Mouse (Mus musculus) MEL (cell line): ENCODE data around the gene Zcchc9. TPM values are rescaled to one million over a fixed set of nuclear protein-coding genes. Genes with fewer than 3 reads are reported as not detected.

Experiments
- DNase-seq: peaks from one replicate; pipeline ENCODE4 v3.0.0; 2011; ENCODE audit warnings: low read depth, low spot score
- H3K27ac ChIP-seq: 2 replicates; pipeline ENCODE4 v1.5.1; 2012; ENCODE audit warnings: low read depth, mild to moderate bottlenecking, control low read depth, low read length, moderate library complexity; ENCODE audit not compliant: control insufficient read depth
- H3K27me3 ChIP-seq, 2 experiments: fragments of 150-350 bp in 1 of 2; sonication (generic) in 1 of 2; 2 replicates each; pipeline ENCODE4 v1.6.1; 2012; ENCODE audit warnings: low read length in 2 of 2, mild to moderate bottlenecking in 2 of 2, improper control_type of control experiment in 1 of 2, moderate library complexity in 1 of 2; ENCODE audit not compliant: insufficient read depth in 2 of 2, control insufficient read depth in 1 of 2
- H3K36me3 ChIP-seq, 2 experiments: 2 replicates each; pipeline ENCODE4 v1.6.1; 2012 to 2014; ENCODE audit warnings: low read length in 2 of 2, improper control_type of control experiment in 1 of 2, inconsistent platforms in 1 of 2, mild to moderate bottlenecking in 1 of 2; ENCODE audit not compliant: insufficient read depth in 2 of 2, control insufficient read depth in 1 of 2
- H3K4me1 ChIP-seq, 2 experiments: fragments of 150-350 bp in 1 of 2; sonication (generic) in 1 of 2; 2 replicates each; pipeline ENCODE4 v1.6.1; 2012; ENCODE audit warnings: low read length in 2 of 2, improper control_type of control experiment in 1 of 2, mild to moderate bottlenecking in 1 of 2; ENCODE audit not compliant: insufficient read depth in 2 of 2, control insufficient read depth in 1 of 2
- H3K4me3 ChIP-seq, 2 experiments: fragments of 150-350 bp in 1 of 2; sonication (generic) in 1 of 2; 2 replicates each; pipeline ENCODE4 v1.5.1; 2012; ENCODE audit warnings: low read depth in 2 of 2, low read length in 2 of 2, mild to moderate bottlenecking in 2 of 2, moderate library complexity in 2 of 2, control low read depth in 1 of 2, improper control_type of control experiment in 1 of 2; ENCODE audit not compliant: control insufficient read depth in 1 of 2, insufficient read depth in 1 of 2
- H3K79me2 ChIP-seq: 2 replicates; pipeline ENCODE4 v1.6.1; 2012; ENCODE audit warnings: mild to moderate bottlenecking, low read length, moderate library complexity; ENCODE audit not compliant: control insufficient read depth, poor library complexity, insufficient read depth
- H3K9ac ChIP-seq: 2 replicates; pipeline ENCODE4 v1.6.1; 2012; ENCODE audit warnings: low read depth, mild to moderate bottlenecking, control low read depth, low read length, moderate library complexity; ENCODE audit not compliant: control insufficient read depth, poor library complexity, severe bottlenecking
- H3K9me3 ChIP-seq: fragments of 150-350 bp; sonication (generic); replicated peaks from 2 replicates; pipeline ENCODE4 v1.6.1; 2012; ENCODE audit warnings: mild to moderate bottlenecking, low read length, improper control_type of control experiment, moderate library complexity; ENCODE audit not compliant: insufficient read depth
- CHD1 ChIP-seq: IDR thresholded peaks from 2 replicates; pipeline ENCODE4 v1.6.1; 2012; ENCODE audit warnings: low read depth, mild to moderate bottlenecking, inconsistent platforms, low read length, improper control_type of control experiment
- CTCF ChIP-seq, 3 experiments: IDR thresholded peaks in 2 of 3; conservative IDR thresholded peaks in 1 of 3; 2 replicates each; pipeline ENCODE4 v1.5.1; 2011 to 2012; ENCODE audit warnings: low read length in 3 of 3, low read depth in 2 of 3, mild to moderate bottlenecking in 2 of 3, improper control_type of control experiment in 1 of 3, inconsistent platforms in 1 of 3, mixed read lengths in 1 of 3, moderate library complexity in 1 of 3; ENCODE audit not compliant: control insufficient read depth in 1 of 3, insufficient read depth in 1 of 3, poor library complexity in 1 of 3, severe bottlenecking in 1 of 3
- E2F4 ChIP-seq: IDR thresholded peaks from 2 replicates; pipeline ENCODE4 v1.6.1; 2011; ENCODE audit warnings: low read depth, low read length, improper control_type of control experiment, borderline replicate concordance
- EP300 ChIP-seq, 2 experiments: IDR thresholded peaks; 2 replicates each; pipeline ENCODE4 v1.6.1; 2011; ENCODE audit warnings: improper control_type of control experiment in 2 of 2, low read length in 2 of 2, low read depth in 1 of 2, mild to moderate bottlenecking in 1 of 2
- GATA1 ChIP-seq: IDR thresholded peaks from 2 replicates; pipeline ENCODE4 v1.6.1; 2011; ENCODE audit warnings: low read depth, low read length, improper control_type of control experiment
- MAFK ChIP-seq: IDR thresholded peaks from 2 replicates; pipeline ENCODE4 v1.6.1; 2011; ENCODE audit warnings: low read depth, mild to moderate bottlenecking, low read length, improper control_type of control experiment, borderline replicate concordance
- MAZ ChIP-seq: IDR thresholded peaks from 2 replicates; pipeline ENCODE4 v1.6.1; 2012; ENCODE audit warnings: low read depth, mild to moderate bottlenecking, inconsistent platforms, low read length, improper control_type of control experiment
- MXI1 ChIP-seq: IDR thresholded peaks from 2 replicates; pipeline ENCODE4 v1.6.1; 2011; ENCODE audit warnings: mild to moderate bottlenecking, low read depth, low read length, improper control_type of control experiment
- NRF1 ChIP-seq: IDR thresholded peaks from 2 replicates; pipeline ENCODE4 v1.6.1; 2014; ENCODE audit warnings: low read depth, mild to moderate bottlenecking, inconsistent platforms, low read length, improper control_type of control experiment, moderate library complexity; ENCODE audit not compliant: poor library complexity, insufficient read depth, severe bottlenecking
- POLR2AphosphoS5 ChIP-seq: IDR thresholded peaks from 2 replicates; pipeline ENCODE4 v1.6.1; 2012; ENCODE audit warnings: low read depth, borderline replicate concordance, mild to moderate bottlenecking, inconsistent platforms, low read length, moderate library complexity, mixed read lengths
- SMC3 ChIP-seq: IDR thresholded peaks from 2 replicates; pipeline ENCODE4 v1.6.1; 2011; ENCODE audit warnings: low read depth, low read length, improper control_type of control experiment
- TBP ChIP-seq: IDR thresholded peaks from 2 replicates; pipeline ENCODE4 v1.8.0; 2011; ENCODE audit warnings: low read depth, low read length, improper control_type of control experiment
- TCF12 ChIP-seq: IDR thresholded peaks from 2 replicates; pipeline ENCODE4 v1.6.1; 2014; ENCODE audit warnings: low read depth, mild to moderate bottlenecking, inconsistent platforms, low read length, improper control_type of control experiment, moderate library complexity
- ZC3H11A ChIP-seq: IDR thresholded peaks from 2 replicates; pipeline ENCODE4 v1.6.1; 2012; ENCODE audit warnings: low read depth, mild to moderate bottlenecking, inconsistent platforms, low read length, improper control_type of control experiment
- ZKSCAN1 ChIP-seq: IDR thresholded peaks from 2 replicates; pipeline ENCODE4 v1.6.1; 2012; ENCODE audit warnings: low read depth, mild to moderate bottlenecking, inconsistent platforms, low read length, improper control_type of control experiment, moderate library complexity
- polyA plus RNA-seq, 2 experiments: library from polyadenylated mRNA; stranded (reverse) in 1 of 2; unstranded in 1 of 2; fragments of >175 nt in 1 of 2; fragments of >200 nt in 1 of 2; gene quantifications; 2 replicates each; pipeline versions ENCODE4 v1.2.1 to v1.2.4; 2012; ENCODE audit warnings: low replicate concordance in 2 of 2, low read depth in 1 of 2; ENCODE audit not compliant: insufficient read length in 2 of 2, insufficient read depth in 1 of 2, missing spikeins in 1 of 2
- total RNA-seq: library from RNA; depleted of rRNA; stranded (reverse); fragments of 300-350 nt; gene quantifications from 2 replicates; pipeline ENCODE4 v1.2.3, GENCODE M21; 2012

Zcchc9 gene
- total and polyA plus RNA-seq, 3 experiments = 27.5 to 191 (median 37.3) TPM

DNA sequence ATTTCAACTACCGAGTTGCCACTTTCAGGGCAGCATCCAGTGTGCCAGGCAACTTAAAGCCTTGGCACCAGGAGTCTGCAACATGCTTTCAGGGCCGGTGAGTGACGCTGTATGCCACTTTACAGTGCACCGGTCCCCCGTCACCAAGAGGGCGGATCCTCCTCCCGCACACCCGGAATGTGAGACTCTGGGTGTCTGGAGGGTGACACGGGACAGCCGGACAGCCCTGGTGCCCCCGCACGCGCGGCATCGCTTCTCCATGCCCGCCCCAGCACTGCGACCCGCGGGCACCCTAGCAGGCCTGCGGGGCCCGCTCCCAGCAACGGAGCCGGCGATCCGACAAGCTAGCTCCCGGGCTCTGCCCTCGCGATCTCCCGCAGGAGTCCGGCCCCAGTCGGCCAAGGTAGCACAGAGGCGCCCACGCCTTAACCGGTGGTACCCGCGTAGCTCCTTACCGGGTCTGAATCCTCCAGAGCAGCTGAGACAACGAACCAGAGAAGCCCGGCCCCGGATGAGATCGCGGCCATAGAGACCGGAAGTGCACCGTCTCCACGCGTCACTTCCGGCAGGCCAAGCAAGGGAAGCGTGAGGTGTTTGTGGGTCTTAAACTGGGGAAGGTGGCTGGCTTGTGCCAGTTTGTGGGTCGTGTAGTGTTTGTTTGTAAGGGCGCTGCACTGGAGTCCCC is at the start of gene Zcchc9 (continued):
- TF ChIP-seq MXI1 = peak; percentile 85
- peak; percentile 92 for TF ChIP-seq TBP
- no peak for TF ChIP-seq MAFK
- no peak for TF ChIP-seq POLR2AphosphoS5

DNA sequence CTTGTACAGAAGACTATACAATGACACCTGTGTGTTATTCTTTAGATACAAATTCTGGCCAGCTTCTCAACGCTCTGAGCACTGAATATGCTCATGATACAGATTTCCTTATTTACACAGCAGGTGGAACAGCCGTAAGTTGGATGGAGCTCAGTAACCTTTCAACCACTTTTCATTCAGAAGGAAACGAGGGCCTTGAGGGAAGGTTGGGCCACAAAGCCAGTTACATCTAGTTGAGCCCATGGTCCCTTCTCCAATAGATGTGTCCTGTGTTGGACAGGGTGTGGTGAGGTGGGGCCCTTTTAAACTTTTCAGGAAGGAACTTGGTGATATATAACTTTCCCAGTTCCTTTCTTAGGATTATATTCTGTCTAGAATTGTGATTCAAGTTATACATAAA is 46.9 kb upstream of the Zcchc9 start:
- no peak for DNase-seq
- TF ChIP-seq SMC3 (no peak), MAFK (no peak), GATA1 (no peak), MAZ (no peak), NRF1 (no peak), CTCF (IDR thresholded peaks at IDR 0.05 in 2 of 3, conservative IDR thresholded peaks at IDR 0.05 in 1 of 3; ENCODE audit: control insufficient read depth in 1 of 3, insufficient read depth in 1 of 3, low read depth in 2 of 3, low read length in 3 of 3, poor library complexity in 1 of 3, severe bottlenecking in 1 of 3) (no peak), TCF12 (no peak), ZKSCAN1 (no peak)
- TF ChIP-seq, all 39 proteins: peak for 0

GRCm38 (mm10) chr13:91827876-91828275 is 20.4 kb upstream of the Zcchc9 start:
- H3K9me3 ChIP-seq = no peaks in the 10 kb centered on the region
- H3K27me3 ChIP-seq = no peaks in the 10 kb centered on the region; a peak in 1 of 4 replicates
- H3K9ac ChIP-seq = no peak overlapping the region
- H3K36me3 ChIP-seq = no peaks in the 10 kb centered on the region
- TF ChIP-seq E2F4 = no peak
- no peak for TF ChIP-seq MAZ
- no peak for TF ChIP-seq ZC3H11A
- TF ChIP-seq CHD1 = no peak
- no peak for TF ChIP-seq EP300 (IDR thresholded peaks at IDR 0.05; ENCODE audit: low read depth in 1 of 2, low read length in 2 of 2)
- TF ChIP-seq TBP = no peak
- no peak for TF ChIP-seq ZKSCAN1
- no peak overlapping the region for H3K4me3 ChIP-seq
- H3K79me2 ChIP-seq = no peaks in the 10 kb centered on the region
- no peak overlapping the region for H3K27ac ChIP-seq
- no peak for DNase-seq
- no peaks in the 10 kb centered on the region for H3K4me1 ChIP-seq

More for the DNA sequence above, 46.9 kb upstream of the Zcchc9 start:
- Histone ChIP-seq H3K4me3 (no peak overlapping the region), H3K79me2 (no peaks in the 10 kb centered on the region), H3K27me3 (no peaks in the 10 kb centered on the region; a peak in 1 of 4 replicates), H3K27ac (no peak overlapping the region), H3K9ac (no peak overlapping the region), H3K4me1 (no peaks in the 10 kb centered on the region), H3K9me3 (no peaks in the 10 kb centered on the region), H3K36me3 (no peaks in the 10 kb centered on the region)
